In the genomic region with DNA sequence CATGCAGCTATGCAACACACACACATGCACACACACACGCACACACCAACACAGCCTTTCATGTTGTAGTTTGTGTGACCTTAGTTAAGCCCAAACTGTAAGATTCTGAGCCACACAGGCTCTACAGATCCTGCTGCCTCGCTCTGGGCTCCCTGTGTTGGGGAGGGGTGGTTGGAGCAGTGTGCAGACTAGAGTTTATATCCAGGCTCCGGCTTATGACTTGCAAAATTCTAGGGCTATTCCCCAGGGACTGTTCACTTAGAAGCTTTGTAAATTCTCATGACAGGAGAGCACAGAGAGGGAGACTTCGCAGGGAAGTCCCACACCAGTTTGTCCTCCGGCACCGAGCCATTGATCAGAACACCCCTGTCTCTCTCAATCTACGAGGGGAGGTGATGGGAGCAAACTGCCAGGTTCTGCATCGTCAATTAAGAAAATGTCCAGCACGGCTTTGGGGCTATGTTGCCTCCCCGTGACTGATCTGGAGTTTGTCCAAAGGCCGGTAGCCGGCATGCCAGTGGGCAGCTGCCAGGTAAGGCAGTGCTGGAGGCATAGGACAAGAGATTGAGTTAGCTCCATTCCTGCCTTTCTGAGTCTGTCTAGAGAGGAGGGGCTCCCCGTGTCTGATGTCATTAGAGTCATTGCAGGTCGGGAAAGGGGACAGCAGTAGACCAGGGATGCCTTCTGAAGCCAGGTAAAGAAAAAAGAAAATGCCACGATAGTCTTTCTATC, we compare ENCODE assay signal across 11 mouse cellular contexts. TPM values are rescaled to one million over a fixed set of nuclear protein-coding genes. Genes with fewer than 3 reads are reported as not detected.
DNase-seq lines count a peak whose midpoint lies in the region; ATAC-seq and TF ChIP-seq lines count a peak whose summit lies in the region.
"Had no signal": no experiment of that assay in that cellular context is flagged by ENCODE, and none has a peak within 500 bp of the region (broad histone marks: within the 10 kb centered on the region; RNA-seq: fewer than 3 reads in every experiment).

No protein-coding gene starts in this region.

- peak; percentile 43 to 46 for DNase-seq in heart, adult 2 months
- no peak for DNase-seq in heart, adult 8-10 months (ENCODE audit: low spot score)
- DNase-seq in midbrain, embryonic 10.5 days (ENCODE audit: low spot score) = no peak
- peak; percentile 67 to 68 for DNase-seq in cerebellum, postnatal 14 days
- no peak for DNase-seq in layer of hippocampus, adult 9-10 months (ENCODE audit: low spot score)
- no peak for DNase-seq in left cerebral cortex, adult 11 months (ENCODE audit: low spot score)
- DNase-seq: lung, postnatal 36 days had no signal

- no peaks in the 10 kb centered on the region for H3K79me2 ChIP-seq in heart, adult 2 months (replicated peaks; ENCODE audit: control insufficient read depth, insufficient read depth, low read length)

- H3K4me1 ChIP-seq in heart, adult 2 months (ENCODE audit: control insufficient read depth, insufficient read depth, low read length) = no peaks in the 10 kb centered on the region
- peaks cover 30% of the 10 kb centered on the region for H3K4me1 ChIP-seq in midbrain, embryonic 12.5 days
- peaks cover 31% of the 10 kb centered on the region for H3K4me1 ChIP-seq in midbrain, embryonic 10.5 days
- peaks cover 25% of the 10 kb centered on the region for H3K4me1 ChIP-seq in neural tube, embryonic 15.5 days

- intact Hi-C loops in heart, adult 2 months (cut with DNase I) = no loop called here

- no peaks in the 10 kb centered on the region for H3K36me3 ChIP-seq in heart, adult 2 months (ENCODE audit: control insufficient read depth, insufficient read depth, low read length)
- H3K36me3 ChIP-seq in midbrain, embryonic 12.5 days = no peaks in the 10 kb centered on the region
- H3K36me3 ChIP-seq in midbrain, embryonic 10.5 days = peaks cover 6% of the 10 kb centered on the region; the same call in 1 of the 2 replicates
- no peaks in the 10 kb centered on the region for H3K36me3 ChIP-seq in neural tube, embryonic 15.5 days
- H3K36me3 ChIP-seq: limb, embryonic 10.5 days had no signal

- TF ChIP-seq EP300 in heart, adult 2 months (IDR thresholded peaks at IDR 0.05; ENCODE audit: insufficient read depth, low read depth, low read length) = no peak

- TF ChIP-seq POLR2A in heart, adult 2 months (IDR thresholded peaks at IDR 0.05; ENCODE audit: insufficient read depth, low read depth, low read length) = no peak

- no peaks in the 10 kb centered on the region for H3K27me3 ChIP-seq in heart, adult 2 months (ENCODE audit: control insufficient read depth, insufficient read depth, low read length)
- no peaks in the 10 kb centered on the region for H3K27me3 ChIP-seq in midbrain, embryonic 12.5 days
- H3K27me3 ChIP-seq in midbrain, embryonic 10.5 days (ENCODE audit: low read depth, poor library complexity, severe bottlenecking) = no peaks in the 10 kb centered on the region
- H3K27me3 ChIP-seq in neural tube, embryonic 15.5 days (replicated peaks) = no peaks in the 10 kb centered on the region

- peak; percentile 57 for ATAC-seq in midbrain, embryonic 12.5 days (ENCODE audit: low FRiP score, low read depth)
- ATAC-seq in neural tube, embryonic 15.5 days (ENCODE audit: low FRiP score) = peak; percentile 27; the same call in 1 of the 2 replicates

- no peak overlapping the region for H3K4me2 ChIP-seq in midbrain, embryonic 12.5 days (replicated peaks)
- H3K4me2 ChIP-seq in neural tube, embryonic 15.5 days = no peak overlapping the region

- no peak overlapping the region for H3K9ac ChIP-seq in heart, adult 2 months (ENCODE audit: low read depth, low read length)
- H3K9ac ChIP-seq in midbrain, embryonic 12.5 days (replicated peaks) = no peak overlapping the region
- H3K9ac ChIP-seq in neural tube, embryonic 15.5 days (replicated peaks) = no peak overlapping the region

- 52% methylated on average over 15 of the region's 15 CpGs for WGBS in heart, adult 2 months
- WGBS in midbrain, embryonic 12.5 days = 74% methylated on average over 15 of the region's 15 CpGs
- WGBS in midbrain, embryonic 10.5 days = 86% methylated on average over 15 of the region's 15 CpGs
- WGBS in neural tube, embryonic 15.5 days = 55% methylated on average over 15 of the region's 15 CpGs

- TF ChIP-seq CTCF in heart, adult 2 months (IDR thresholded peaks at IDR 0.05) = no peak

- H3K9me3 ChIP-seq in midbrain, embryonic 12.5 days = no peaks in the 10 kb centered on the region
- no peaks in the 10 kb centered on the region for H3K9me3 ChIP-seq in midbrain, embryonic 10.5 days (replicated peaks)
- H3K9me3 ChIP-seq in neural tube, embryonic 15.5 days (replicated peaks) = no peaks in the 10 kb centered on the region
- H3K9me3 ChIP-seq: limb, embryonic 10.5 days had no signal

- H3K27ac ChIP-seq in heart, adult 2 months = no peak overlapping the region
- H3K27ac ChIP-seq in midbrain, embryonic 12.5 days (replicated peaks) = no peak overlapping the region
- H3K27ac ChIP-seq in midbrain, embryonic 10.5 days (replicated peaks) = no peak overlapping the region; the same call in 1 of the 2 replicates
- no peak overlapping the region for H3K27ac ChIP-seq in neural tube, embryonic 15.5 days (replicated peaks)
- H3K27ac ChIP-seq: limb, embryonic 10.5 days had no signal

- H3K4me3 ChIP-seq in heart, adult 2 months = peak overlapping the region; percentile 6; the same call in 1 of the 2 replicates
- H3K4me3 ChIP-seq in midbrain, embryonic 12.5 days = no peak overlapping the region
- H3K4me3 ChIP-seq in midbrain, embryonic 10.5 days = no peak overlapping the region
- H3K4me3 ChIP-seq in neural tube, embryonic 15.5 days (replicated peaks) = no peak overlapping the region
- H3K4me3 ChIP-seq: limb, embryonic 10.5 days had no signal

RNA-seq across cellular contexts. Expression of gene Zfp536, which starts 54.6 kb away (rescaled TPM):
- total RNA-seq in heart, adult 2 months (2021) = 10 to 100 TPM in 1 of 2 experiments, 1 to 10 TPM in 1; 7.7 to 10.1 TPM
- polyA plus RNA-seq in heart, adult 2 months (2012; rRNA removed) = 3.1 and 3.8 TPM in 2 replicates
- 10 to 100 TPM in 1 of 4 experiments, 1 to 10 TPM in 3; 6.2 to 10.6 (median 8.5) TPM for total RNA-seq in heart, adult 8-10 months (2022)
- polyA plus RNA-seq in midbrain, embryonic 12.5 days (2016; fragmentation: Nextera tagmentation; extraction: Ambion mirVana) = 43.5 and 48.9 TPM in 2 replicates
- 31.0 and 40.3 TPM in 2 replicates for polyA plus RNA-seq in midbrain, embryonic 10.5 days (2016; fragmentation: Nextera tagmentation; extraction: Ambion mirVana)
- 27.9 and 34.5 TPM in 2 replicates for polyA plus RNA-seq in neural tube, embryonic 15.5 days (2015; fragmentation: Nextera tagmentation; extraction: Ambion mirVana)
- total RNA-seq: neutrophil, adult 5-6 weeks had no signal

Comparison
In these comparisons a context has a peak if more than half of its experiments do, and no peak if none do; other contexts are left out.
1. DNase-seq: peak in heart, adult 2 months (2 of 2) and cerebellum, postnatal 14 days (2 of 2); none in heart, adult 8-10 months (single experiment), midbrain, embryonic 10.5 days (single experiment), layer of hippocampus, adult 9-10 months (single experiment) and left cerebral cortex, adult 11 months (single experiment).